Mouse (Mus musculus): ENCODE data around the gene Hcn4.

GRCm38 (mm10) chr9:58838504-58838903 lies 15.3 kb downstream of the Hcn4 start:
- TF ChIP-seq MAX (IDR thresholded peaks at IDR 0.05; ENCODE audit: low read depth) (no peak), POLR2AphosphoS2 (IDR thresholded peaks at IDR 0.05; ENCODE audit: insufficient read length, low read depth) (no peak)

All from myocyte (in vitro differentiated cells).